ENCODE assay signal across 25 mouse cellular contexts in the genomic region with DNA sequence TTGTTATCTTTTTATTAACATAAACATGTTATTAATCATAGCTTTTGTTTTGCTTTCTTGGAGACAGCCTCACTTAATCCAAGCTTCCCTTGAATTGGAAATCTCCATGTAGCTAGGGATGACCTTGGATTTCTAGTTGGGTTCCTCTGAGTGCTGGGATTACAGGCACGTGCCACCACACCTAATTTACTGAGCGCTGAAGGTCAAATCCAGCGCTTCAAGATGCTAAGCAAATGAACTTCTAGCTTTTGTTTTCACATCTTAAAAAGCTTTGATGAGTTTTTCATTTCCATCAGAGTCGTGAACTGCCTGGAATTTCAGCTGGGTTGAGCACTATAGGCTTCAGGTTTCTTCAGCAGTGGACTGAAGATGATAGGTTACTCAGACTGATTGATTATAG. TPM values are rescaled to one million over a fixed set of nuclear protein-coding genes. Genes with fewer than 3 reads are reported as not detected.
"Had no signal": no experiment of that assay in that cellular context is flagged by ENCODE, and none has a peak within 500 bp of the region (broad histone marks: within the 10 kb centered on the region; RNA-seq: fewer than 3 reads in every experiment).

No protein-coding gene starts in this region.

- H3K9ac ChIP-seq: heart, embryonic 12.5 days; hindbrain, embryonic 13.5 days; hindbrain, embryonic 15.5 days; limb, embryonic 12.5 days; liver, embryonic 13.5 days; liver, embryonic 15.5 days had no signal

- H3K36me3 ChIP-seq: heart, embryonic 10.5 days; liver, embryonic 13.5 days had no signal

- H3K4me3 ChIP-seq: heart, adult 2 months; heart, embryonic 10.5 days; heart, embryonic 12.5 days; hindbrain, embryonic 10.5 days; hindbrain, embryonic 13.5 days; hindbrain, embryonic 15.5 days; layer of hippocampus, adult 2 months; left cerebral cortex, adult 2 months; limb, embryonic 10.5 days; limb, embryonic 12.5 days; liver, embryonic 13.5 days; liver, embryonic 15.5 days had no signal

- ATAC-seq: hindbrain, postnatal 0 days; intestine, embryonic 16.5 days had no signal

- H3K4me1 ChIP-seq: hindbrain, embryonic 10.5 days; hindbrain, embryonic 13.5 days; hindbrain, embryonic 15.5 days had no signal

- H3K4me2 ChIP-seq: heart, embryonic 12.5 days; hindbrain, embryonic 13.5 days; hindbrain, embryonic 15.5 days; limb, embryonic 12.5 days; liver, embryonic 11.5 days; liver, embryonic 13.5 days; liver, embryonic 15.5 days had no signal

- H3K27ac ChIP-seq: heart, embryonic 10.5 days; hindbrain, embryonic 10.5 days; hindbrain, embryonic 13.5 days; hindbrain, embryonic 15.5 days; hindbrain, postnatal 0 days; layer of hippocampus, adult 2 months; left cerebral cortex, adult 2 months; limb, embryonic 10.5 days; limb, embryonic 12.5 days; liver, embryonic 13.5 days; liver, embryonic 15.5 days had no signal

- H3K27me3 ChIP-seq: heart, embryonic 12.5 days; hindbrain, embryonic 13.5 days; hindbrain, embryonic 15.5 days; limb, embryonic 12.5 days; liver, embryonic 13.5 days; liver, embryonic 15.5 days had no signal

- H3K9me3 ChIP-seq: heart, embryonic 10.5 days; heart, embryonic 12.5 days; hindbrain, embryonic 10.5 days; hindbrain, embryonic 13.5 days; hindbrain, embryonic 15.5 days; limb, embryonic 10.5 days; limb, embryonic 12.5 days; liver, embryonic 13.5 days; liver, embryonic 15.5 days had no signal

- DNase-seq: gastrocnemius, postnatal 14 days; heart, adult 2 months; heart, postnatal 10 days; heart, postnatal 4 days; kidney, adult 11 months; kidney, adult 2 months; kidney, postnatal 10 days; kidney, postnatal 25 days; kidney, postnatal 4 days; liver; liver, embryonic 13.5 days had no signal

RNA-seq across cellular contexts. Expression of a gene that starts 40.0 kb away (rescaled TPM):
- total RNA-seq: granulocyte monocyte progenitor cell, adult 5-6 weeks had no signal
